Mouse (Mus musculus): ENCODE measurements around the gene Shpk. TPM values are rescaled to one million over a fixed set of nuclear protein-coding genes. Genes with fewer than 3 reads are reported as not detected.

Gene Shpk
- total RNA-seq, 1 experiment: 2.3 TPM

DNA sequence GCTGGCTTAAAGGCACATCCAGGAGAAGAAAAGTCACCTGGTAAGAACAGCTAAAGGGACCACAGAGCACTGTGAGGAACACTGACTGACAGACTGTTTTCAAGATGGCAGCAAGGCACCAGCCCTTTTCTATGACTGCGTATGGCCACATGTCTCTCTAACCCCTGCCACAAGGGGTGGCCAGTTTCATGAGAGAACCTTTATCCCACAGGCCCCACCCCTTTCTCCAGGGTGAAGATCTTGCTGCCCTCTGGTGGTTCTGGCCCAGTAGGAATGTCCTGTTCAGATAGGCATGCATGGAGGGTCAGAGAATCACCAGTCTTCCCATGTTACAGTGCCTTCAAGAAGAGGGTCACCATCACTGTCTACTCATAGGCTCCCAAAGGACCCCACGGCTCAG, 24.7 kb downstream of the Shpk start:
- Histone ChIP-seq H3K27ac (ENCODE audit: insufficient read depth, low read depth, low read length, poor library complexity, severe bottlenecking) (no peak overlapping the region), H3K4me3 (ENCODE audit: insufficient read depth in 1 of 2, low read depth in 1 of 2, low read length in 2 of 2, poor library complexity in 1 of 2, severe bottlenecking in 1 of 2) (no peak overlapping the region), H3K9ac (ENCODE audit: insufficient read depth, low read depth, low read length, poor library complexity, severe bottlenecking) (no peak overlapping the region), H3K9me3 (ENCODE audit: control insufficient read depth, insufficient read depth, low read depth, low read length) (no peaks in the 10 kb centered on the region), H3K36me3 (ENCODE audit: control insufficient read depth, insufficient read depth, low read length, poor library complexity, severe bottlenecking) (no peaks in the 10 kb centered on the region), H3K4me1 (ENCODE audit: control insufficient read depth in 2 of 2, insufficient read depth in 2 of 2, low read length in 2 of 2, poor library complexity in 1 of 2) (peaks cover 0 to 2% of the 10 kb centered on the region in 2 experiments; a peak in 1 of 4 replicates)
- TF ChIP-seq ZNF384 (IDR thresholded peaks at IDR 0.05; ENCODE audit: low read depth, low read length) (no peak), MAFK (IDR thresholded peaks at IDR 0.05; ENCODE audit: insufficient read depth, low read depth, low read length) (no peak), HCFC1 (IDR thresholded peaks at IDR 0.05; ENCODE audit: borderline replicate concordance, insufficient read depth, low read length) (no peak), ZC3H11A (IDR thresholded peaks at IDR 0.05; ENCODE audit: borderline replicate concordance, low read depth, low read length) (no peak), CHD2 (IDR thresholded peaks at IDR 0.05; ENCODE audit: low read depth, low read length) (no peak)
- in situ Hi-C loops (cut with MboI; ENCODE audit: low sequenced_read_pairs in 2 of 2, unreplicated experiment in 2 of 2): no loop called here
- peak; percentile 28 for DNase-seq (ENCODE audit: low read depth, low spot score)

DNA sequence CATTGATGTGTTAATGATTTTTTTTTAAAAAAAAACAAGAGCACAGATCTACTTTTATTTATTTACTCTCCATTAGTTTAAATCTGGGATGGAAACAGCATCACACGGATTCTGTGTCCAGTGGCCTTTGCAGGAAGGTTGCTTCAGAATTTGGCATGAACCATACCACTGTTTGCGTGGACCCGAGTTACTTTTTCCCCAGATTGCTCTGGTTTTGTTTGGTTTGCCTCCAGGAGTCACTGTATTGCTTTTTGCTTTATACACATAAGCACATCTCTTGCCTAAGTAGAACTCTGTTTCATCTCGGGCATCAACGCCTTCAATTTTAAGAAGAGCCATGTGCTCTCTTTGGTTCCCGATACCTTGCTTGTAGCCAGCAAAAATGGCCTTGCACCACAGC, 26.6 kb downstream of the Shpk start:
- peaks cover 0 to 2% of the 10 kb centered on the region in 2 experiments; a peak in 1 of 4 replicates for H3K4me1 ChIP-seq (ENCODE audit: control insufficient read depth in 2 of 2, insufficient read depth in 2 of 2, low read length in 2 of 2, poor library complexity in 1 of 2)
- H3K9ac ChIP-seq (ENCODE audit: insufficient read depth, low read depth, low read length, poor library complexity, severe bottlenecking): no peak overlapping the region
- TF ChIP-seq CHD2 (IDR thresholded peaks at IDR 0.05; ENCODE audit: low read depth, low read length) (no peak), ZC3H11A (IDR thresholded peaks at IDR 0.05; ENCODE audit: borderline replicate concordance, low read depth, low read length) (no peak), MAFK (IDR thresholded peaks at IDR 0.05; ENCODE audit: insufficient read depth, low read depth, low read length) (no peak), HCFC1 (IDR thresholded peaks at IDR 0.05; ENCODE audit: borderline replicate concordance, insufficient read depth, low read length) (no peak), ZNF384 (IDR thresholded peaks at IDR 0.05; ENCODE audit: low read depth, low read length) (no peak)
- DNase-seq (ENCODE audit: low read depth, low spot score): no peak
- H3K4me3 ChIP-seq (ENCODE audit: insufficient read depth in 1 of 2, low read depth in 1 of 2, low read length in 2 of 2, poor library complexity in 1 of 2, severe bottlenecking in 1 of 2): no peak overlapping the region
- no peaks in the 10 kb centered on the region for H3K9me3 ChIP-seq (ENCODE audit: control insufficient read depth, insufficient read depth, low read depth, low read length)
- in situ Hi-C loops (cut with MboI; ENCODE audit: low sequenced_read_pairs in 2 of 2, unreplicated experiment in 2 of 2): no loop called here
- no peaks in the 10 kb centered on the region for H3K36me3 ChIP-seq (ENCODE audit: control insufficient read depth, insufficient read depth, low read length, poor library complexity, severe bottlenecking)
- H3K27ac ChIP-seq (ENCODE audit: insufficient read depth, low read depth, low read length, poor library complexity, severe bottlenecking): no peak overlapping the region

DNA sequence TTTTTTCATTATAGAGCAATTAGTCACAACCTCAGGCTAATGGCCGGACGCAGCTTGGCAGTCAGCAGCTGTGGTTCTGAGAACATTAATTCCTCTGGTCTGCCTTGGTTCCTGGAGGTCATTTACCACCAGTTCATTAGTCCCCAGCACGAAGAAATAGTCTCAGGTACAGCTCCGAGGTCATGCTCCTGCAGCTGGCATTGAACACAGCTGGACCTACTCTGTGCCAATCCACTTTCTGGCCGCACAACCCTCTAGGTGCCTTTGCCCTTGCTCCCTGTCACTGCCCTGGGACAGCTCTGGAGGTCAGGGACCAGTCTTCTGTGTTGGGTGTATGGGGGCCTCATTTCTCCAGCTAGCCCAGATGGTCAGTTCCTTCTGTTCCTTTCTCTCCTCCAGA, 29.6 kb downstream of the Shpk start:
- H3K9ac ChIP-seq (ENCODE audit: insufficient read depth, low read depth, low read length, poor library complexity, severe bottlenecking): no peak overlapping the region
- no peaks in the 10 kb centered on the region for H3K36me3 ChIP-seq (ENCODE audit: control insufficient read depth, insufficient read depth, low read length, poor library complexity, severe bottlenecking)
- H3K27ac ChIP-seq (ENCODE audit: insufficient read depth, low read depth, low read length, poor library complexity, severe bottlenecking): no peak overlapping the region
- no peak for DNase-seq (ENCODE audit: low read depth, low spot score)
- no peaks in the 10 kb centered on the region for H3K9me3 ChIP-seq (ENCODE audit: control insufficient read depth, insufficient read depth, low read depth, low read length)
- TF ChIP-seq HCFC1 (IDR thresholded peaks at IDR 0.05; ENCODE audit: borderline replicate concordance, insufficient read depth, low read length) (no peak), MAFK (IDR thresholded peaks at IDR 0.05; ENCODE audit: insufficient read depth, low read depth, low read length) (no peak), CHD2 (IDR thresholded peaks at IDR 0.05; ENCODE audit: low read depth, low read length) (no peak), ZC3H11A (IDR thresholded peaks at IDR 0.05; ENCODE audit: borderline replicate concordance, low read depth, low read length) (no peak), ZNF384 (IDR thresholded peaks at IDR 0.05; ENCODE audit: low read depth, low read length) (no peak)
- H3K4me3 ChIP-seq (ENCODE audit: insufficient read depth in 1 of 2, low read depth in 1 of 2, low read length in 2 of 2, poor library complexity in 1 of 2, severe bottlenecking in 1 of 2): no peak overlapping the region
- in situ Hi-C loops (cut with MboI; ENCODE audit: low sequenced_read_pairs in 2 of 2, unreplicated experiment in 2 of 2): no loop called here
- no peaks in the 10 kb centered on the region for H3K4me1 ChIP-seq (ENCODE audit: control insufficient read depth in 2 of 2, insufficient read depth in 2 of 2, low read length in 2 of 2, poor library complexity in 1 of 2)

DNA sequence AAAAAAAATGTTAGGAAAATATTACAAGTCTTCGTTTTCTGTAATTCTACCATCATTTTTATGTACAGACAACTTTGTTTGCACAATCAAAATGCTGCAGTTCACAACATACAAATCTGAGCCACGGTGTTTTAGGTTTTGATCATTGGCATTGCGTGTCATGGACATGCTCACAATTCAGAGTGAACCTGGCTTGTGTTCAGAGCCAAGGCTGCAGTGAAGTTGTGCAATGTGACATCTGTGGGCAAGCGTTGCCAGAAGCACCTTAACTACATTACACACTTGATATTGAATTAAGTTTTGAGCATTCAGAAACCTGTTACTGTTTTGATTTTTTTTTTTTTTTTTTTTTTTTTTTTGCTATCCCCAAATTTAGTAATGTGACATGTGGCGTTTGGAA, 30.8 kb downstream of the Shpk start:
- in situ Hi-C loops (cut with MboI; ENCODE audit: low sequenced_read_pairs in 2 of 2, unreplicated experiment in 2 of 2): no loop called here

DNA sequence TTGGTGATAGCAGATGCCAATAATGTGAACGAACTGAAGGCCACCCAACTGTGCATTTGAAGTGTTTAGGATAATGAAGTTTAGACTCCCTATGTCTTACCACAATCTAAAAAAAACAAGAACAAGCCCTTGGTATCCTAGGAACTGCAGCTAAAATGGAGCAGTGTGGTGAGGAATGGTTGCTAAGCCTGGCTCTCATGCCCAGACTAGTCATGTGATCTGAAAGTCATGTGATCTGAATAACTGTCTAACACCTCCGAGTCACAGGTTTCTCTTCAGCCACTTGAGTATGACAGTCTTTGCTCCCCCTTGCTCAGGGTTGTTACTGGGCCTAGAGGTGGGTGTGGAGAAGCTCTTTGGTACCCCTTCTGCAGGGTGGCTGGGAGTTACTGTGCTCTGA, 33.3 kb downstream of the Shpk start:
- Histone ChIP-seq H3K9me3 (ENCODE audit: control insufficient read depth, insufficient read depth, low read depth, low read length) (no peaks in the 10 kb centered on the region), H3K36me3 (ENCODE audit: control insufficient read depth, insufficient read depth, low read length, poor library complexity, severe bottlenecking) (no peaks in the 10 kb centered on the region), H3K9ac (ENCODE audit: insufficient read depth, low read depth, low read length, poor library complexity, severe bottlenecking) (no peak overlapping the region), H3K4me1 (ENCODE audit: control insufficient read depth in 2 of 2, insufficient read depth in 2 of 2, low read length in 2 of 2, poor library complexity in 1 of 2) (no peaks in the 10 kb centered on the region), H3K4me3 (ENCODE audit: insufficient read depth in 1 of 2, low read depth in 1 of 2, low read length in 2 of 2, poor library complexity in 1 of 2, severe bottlenecking in 1 of 2) (no peak overlapping the region), H3K27ac (ENCODE audit: insufficient read depth, low read depth, low read length, poor library complexity, severe bottlenecking) (no peak overlapping the region)
- in situ Hi-C loops (cut with MboI; ENCODE audit: low sequenced_read_pairs in 2 of 2, unreplicated experiment in 2 of 2): no loop called here
- TF ChIP-seq HCFC1 (IDR thresholded peaks at IDR 0.05; ENCODE audit: borderline replicate concordance, insufficient read depth, low read length) (no peak), MAFK (IDR thresholded peaks at IDR 0.05; ENCODE audit: insufficient read depth, low read depth, low read length) (no peak), ZC3H11A (IDR thresholded peaks at IDR 0.05; ENCODE audit: borderline replicate concordance, low read depth, low read length) (no peak), ZNF384 (IDR thresholded peaks at IDR 0.05; ENCODE audit: low read depth, low read length) (no peak), CHD2 (IDR thresholded peaks at IDR 0.05; ENCODE audit: low read depth, low read length) (no peak)
- no peak for DNase-seq (ENCODE audit: low read depth, low spot score)

More for the DNA sequence above, 30.8 kb downstream of the Shpk start:
- no peaks in the 10 kb centered on the region for H3K9me3 ChIP-seq (ENCODE audit: control insufficient read depth, insufficient read depth, low read depth, low read length)
- no peak for TF ChIP-seq MAFK (IDR thresholded peaks at IDR 0.05; ENCODE audit: insufficient read depth, low read depth, low read length)
- TF ChIP-seq CHD2 (IDR thresholded peaks at IDR 0.05; ENCODE audit: low read depth, low read length): no peak
- no peak for TF ChIP-seq ZNF384 (IDR thresholded peaks at IDR 0.05; ENCODE audit: low read depth, low read length)
- TF ChIP-seq ZC3H11A (IDR thresholded peaks at IDR 0.05; ENCODE audit: borderline replicate concordance, low read depth, low read length): no peak
- TF ChIP-seq HCFC1 (IDR thresholded peaks at IDR 0.05; ENCODE audit: borderline replicate concordance, insufficient read depth, low read length): no peak
- H3K9ac ChIP-seq (ENCODE audit: insufficient read depth, low read depth, low read length, poor library complexity, severe bottlenecking): no peak overlapping the region
- no peak overlapping the region for H3K27ac ChIP-seq (ENCODE audit: insufficient read depth, low read depth, low read length, poor library complexity, severe bottlenecking)
- no peak for DNase-seq (ENCODE audit: low read depth, low spot score)
- no peak overlapping the region for H3K4me3 ChIP-seq (ENCODE audit: insufficient read depth in 1 of 2, low read depth in 1 of 2, low read length in 2 of 2, poor library complexity in 1 of 2, severe bottlenecking in 1 of 2)
- no peaks in the 10 kb centered on the region for H3K36me3 ChIP-seq (ENCODE audit: control insufficient read depth, insufficient read depth, low read length, poor library complexity, severe bottlenecking)
- H3K4me1 ChIP-seq (ENCODE audit: control insufficient read depth in 2 of 2, insufficient read depth in 2 of 2, low read length in 2 of 2, poor library complexity in 1 of 2): no peaks in the 10 kb centered on the region

All from ES-E14 (cell line).